Comparison of ENCODE assay signal across 8 mouse cellular contexts in genomic region chr16:13409530-13410163, GRCm38 (mm10).
DNase-seq lines count a peak whose midpoint lies in the region; ATAC-seq and TF ChIP-seq lines count a peak whose summit lies in the region.

No protein-coding gene starts in this region.

- no peak overlapping the region for H3K27ac ChIP-seq in gastrocnemius, adult 2 months
- H3K27ac ChIP-seq in forebrain, embryonic 13.5 days = no peak overlapping the region

- no peak overlapping the region for H3K4me2 ChIP-seq in forebrain, embryonic 13.5 days

- no peaks in the 10 kb centered on the region for H3K9me3 ChIP-seq in forebrain, embryonic 13.5 days (replicated peaks)

- TF ChIP-seq CTCF in gastrocnemius, adult 2 months (IDR thresholded peaks at IDR 0.05) = peak; percentile 71

- peaks cover 45% of the 10 kb centered on the region for H3K36me3 ChIP-seq in forebrain, embryonic 13.5 days (ENCODE audit: poor library complexity, severe bottlenecking)

- intact Hi-C loops in gastrocnemius, adult 2 months (cut with DNase I) = loop anchor here (1.0 kb wide), 1 partner anchor 249 kb away; no protein-coding TSS in a partner anchor

- no peak overlapping the region for H3K9ac ChIP-seq in forebrain, embryonic 13.5 days

- no peaks in the 10 kb centered on the region for H3K27me3 ChIP-seq in forebrain, embryonic 13.5 days

- peak; percentile 29 for DNase-seq in gastrocnemius, adult 2 months
- DNase-seq in gastrocnemius, postnatal 25 days = no peak
- peak; percentile 59 for DNase-seq in A20 (ENCODE audit: low read depth, low spot score)
- peak; percentile 23 to 46 for DNase-seq in kidney, adult 8-10 months
- no peak for DNase-seq in testis, postnatal 14 days (ENCODE audit: low spot score)

- H3K4me3 ChIP-seq in gastrocnemius, adult 2 months = no peak overlapping the region
- H3K4me3 ChIP-seq in forebrain, embryonic 13.5 days = no peak overlapping the region

- ATAC-seq in activated CD4-positive, CD25-positive, alpha-beta regulatory T cell, adult 4 months = peak; percentile 85
- peak; percentile 86 for ATAC-seq in forebrain, embryonic 13.5 days
- peak; percentile 57 for ATAC-seq in megakaryocyte, adult 5-6 weeks (ENCODE audit: poor library complexity, severe bottlenecking)

- 74% methylated on average over 4 of the region's 4 CpGs for WGBS in forebrain, embryonic 13.5 days

- no peaks in the 10 kb centered on the region for H3K4me1 ChIP-seq in forebrain, embryonic 13.5 days

Comparison
In these comparisons a context has a peak if more than half of its experiments do, and no peak if none do; other contexts are left out.
1. DNase-seq: peak in gastrocnemius, adult 2 months (single experiment), A20 (single experiment) and kidney, adult 8-10 months (2 of 2); none in gastrocnemius, postnatal 25 days (single experiment) and testis, postnatal 14 days (single experiment).
2. Peak in every context shown above with its lines, with median percentiles within 50 percentile points of each other: ATAC-seq.